Mouse (Mus musculus) common myeloid progenitor, adult 5-6 weeks (primary cell): ENCODE data around the gene Gm20821. TPM values are rescaled to one million over a fixed set of nuclear protein-coding genes. Genes with fewer than 3 reads are reported as not detected.
"Not testable (repeated sequence)": the region's sequence is repeated elsewhere in the genome, so short reads cannot be mapped to it uniquely, and the experiment has no call there.

Experiments used
- ATAC-seq: replicated peaks from 2 replicates; pipeline ENCODE4 v1.8.0; 2016; ENCODE audit warnings: low read depth, mild to moderate bottlenecking, moderate TSS enrichment, inconsistent platforms; ENCODE audit not compliant: poor library complexity, severe bottlenecking
- total RNA-seq: library from RNA; stranded (forward); fragments of 200-1000, 187-1606 nt; gene quantifications from 2 replicates; pipeline ENCODE4 v1.2.3, GENCODE M21; 2017

Gm20821 gene
- not detected in 2 replicates for total RNA-seq

DNA sequence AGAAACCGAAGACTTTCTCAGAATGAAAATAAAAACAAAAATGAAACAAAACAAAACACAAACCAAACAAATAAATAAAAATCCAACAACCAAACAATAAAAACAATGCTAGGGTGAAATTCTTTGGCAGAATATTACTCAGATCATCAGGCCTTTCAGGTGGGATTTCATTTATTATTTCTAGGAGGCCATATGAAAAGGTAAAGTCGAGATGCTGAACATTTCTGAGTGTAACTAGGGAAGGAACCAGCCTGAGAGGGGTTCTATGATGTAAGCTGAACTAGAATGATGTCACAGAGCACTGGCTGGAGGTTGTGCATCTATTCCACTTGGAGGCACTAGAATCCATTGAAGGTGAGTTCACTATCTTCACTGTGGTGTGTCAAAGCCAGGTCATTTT lies at the start of gene Gm20821:
Gene Gm20821, plus strand, starts transcription at position 301 of the 400 bp plus-strand sequence.
- not testable (repeated sequence) for ATAC-seq
